Mouse (Mus musculus): ENCODE results near the gene Myo5c. TPM values are rescaled to one million over a fixed set of nuclear protein-coding genes. Genes with fewer than 3 reads are reported as not detected.

Myo5c gene
- polyA plus RNA-seq, 1 experiment from 2014 or later: 0.98 TPM

DNA sequence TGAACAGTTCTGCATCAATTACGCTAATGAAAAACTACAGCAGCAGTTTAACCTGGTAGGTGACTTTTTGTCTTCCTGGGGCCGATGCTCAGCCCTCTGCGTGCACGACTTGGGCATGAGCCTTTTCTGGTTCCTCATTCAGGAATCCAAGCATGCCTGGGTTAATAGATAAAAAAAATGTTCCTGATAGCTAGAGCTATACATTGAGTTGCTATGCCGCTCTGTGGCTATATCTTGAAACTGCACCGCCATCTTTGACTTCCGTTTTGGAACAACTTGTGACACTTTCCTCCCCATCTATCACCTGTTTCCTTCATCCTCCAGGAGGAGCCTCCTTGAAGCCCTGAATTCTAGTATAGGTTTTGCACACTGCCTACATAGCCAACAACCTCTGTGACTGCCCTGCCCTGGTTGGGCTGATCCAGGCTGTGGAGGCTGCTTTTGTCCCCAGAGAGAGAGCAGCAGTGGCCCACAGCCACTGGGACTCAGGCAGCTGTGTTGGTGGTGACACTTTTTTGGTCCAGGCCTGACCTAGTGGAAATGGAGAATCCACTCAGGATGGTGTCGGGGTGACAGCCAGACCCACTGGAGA is 30.5 kb downstream of the Myo5c start:
- 58% methylated on average over 8 of the region's 8 CpGs for WGBS

GRCm38 (mm10) chr9:75264008-75264718 is 32.3 kb downstream of the Myo5c start:
- Histone ChIP-seq H3K36me3 (no peaks in the 10 kb centered on the region), H3K4me1 (peaks cover 21% of the 10 kb centered on the region), H3K9ac (replicated peaks) (no peak overlapping the region), H3K9me3 (no peaks in the 10 kb centered on the region), H3K27me3 (no peaks in the 10 kb centered on the region; the same call in 1 of the 2 replicates), H3K4me2 (replicated peaks) (no peak overlapping the region), H3K27ac (replicated peaks) (no peak overlapping the region), H3K4me3 (no peak overlapping the region)
- 42% methylated on average over 3 of the region's 3 CpGs for WGBS
- no peak for ATAC-seq (ENCODE audit: low FRiP score, low read depth)

More for the DNA sequence above, 30.5 kb downstream of the Myo5c start:
- no peak for ATAC-seq (ENCODE audit: low FRiP score, low read depth)
- H3K27ac ChIP-seq (replicated peaks): peak overlapping the region; percentile 85
- H3K27me3 ChIP-seq: no peaks in the 10 kb centered on the region; the same call in 1 of the 2 replicates
- H3K4me2 ChIP-seq (replicated peaks): peak overlapping the region; percentile 27
- no peaks in the 10 kb centered on the region for H3K9me3 ChIP-seq
- H3K4me1 ChIP-seq: peaks cover 23% of the 10 kb centered on the region
- H3K36me3 ChIP-seq: no peaks in the 10 kb centered on the region
- no peak overlapping the region for H3K9ac ChIP-seq (replicated peaks)
- no peak overlapping the region for H3K4me3 ChIP-seq

GRCm38 (mm10) chr9:75267147-75267546 is 35.3 kb downstream of the Myo5c start:
- Histone ChIP-seq H3K9ac (replicated peaks) (no peak overlapping the region), H3K4me3 (no peak overlapping the region), H3K36me3 (no peaks in the 10 kb centered on the region), H3K27ac (replicated peaks) (no peak overlapping the region), H3K9me3 (no peaks in the 10 kb centered on the region), H3K27me3 (no peaks in the 10 kb centered on the region; the same call in 1 of the 2 replicates), H3K4me1 (peaks cover 5% of the 10 kb centered on the region; the same call in 1 of the 2 replicates), H3K4me2 (replicated peaks) (no peak overlapping the region)
- WGBS: 76% methylated on average over 6 of the region's 6 CpGs
- no peak for ATAC-seq (ENCODE audit: low FRiP score, low read depth)

GRCm38 (mm10) chr9:75270382-75270781 is 38.6 kb downstream of the Myo5c start:
- ATAC-seq (ENCODE audit: low FRiP score, low read depth): no peak
- Histone ChIP-seq H3K27me3 (no peaks in the 10 kb centered on the region), H3K4me3 (no peak overlapping the region), H3K36me3 (no peaks in the 10 kb centered on the region), H3K9me3 (no peaks in the 10 kb centered on the region), H3K4me2 (replicated peaks) (no peak overlapping the region), H3K4me1 (no peaks in the 10 kb centered on the region), H3K27ac (replicated peaks) (no peak overlapping the region), H3K9ac (replicated peaks) (no peak overlapping the region)
- WGBS: 76% methylated on average over 6 of the region's 6 CpGs

DNA sequence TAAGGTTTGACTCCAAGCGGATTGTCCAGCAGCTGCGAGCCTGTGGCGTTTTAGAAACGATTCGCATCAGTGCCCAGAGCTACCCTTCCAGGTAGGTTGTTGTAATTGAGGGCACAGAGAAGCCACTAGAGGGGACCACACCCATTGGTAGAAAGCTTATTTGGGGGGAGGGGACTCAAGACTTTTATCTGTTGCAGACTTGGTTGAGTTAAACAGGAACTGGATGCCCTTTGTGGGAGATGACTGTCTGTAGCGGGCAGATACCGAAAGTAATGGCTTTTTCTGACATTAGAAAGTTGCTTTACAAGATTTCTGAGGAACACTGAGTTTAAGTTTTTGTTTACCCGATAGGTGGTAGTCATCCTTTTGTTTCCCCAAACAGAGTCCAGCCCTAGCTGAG is 39.7 kb downstream of the Myo5c start:
- Histone ChIP-seq H3K4me1 (no peaks in the 10 kb centered on the region), H3K27ac (replicated peaks) (no peak overlapping the region), H3K36me3 (no peaks in the 10 kb centered on the region), H3K9me3 (no peaks in the 10 kb centered on the region), H3K4me2 (replicated peaks) (no peak overlapping the region), H3K27me3 (no peaks in the 10 kb centered on the region), H3K4me3 (no peak overlapping the region), H3K9ac (replicated peaks) (no peak overlapping the region)
- no peak for ATAC-seq (ENCODE audit: low FRiP score, low read depth)
- 93% methylated on average over 8 of the region's 8 CpGs for WGBS

- H3K4me1 ChIP-seq: peaks cover 6% of the 10 kb centered on the region; the same call in 1 of the 2 replicates
- H3K9ac ChIP-seq (replicated peaks): no peak overlapping the region
- no peaks in the 10 kb centered on the region for H3K27me3 ChIP-seq
- no peak for ATAC-seq (ENCODE audit: low FRiP score, low read depth)
- H3K27ac ChIP-seq (replicated peaks): no peak overlapping the region
- no peaks in the 10 kb centered on the region for H3K36me3 ChIP-seq
- H3K4me3 ChIP-seq: no peak overlapping the region
- WGBS: 76% methylated on average over 6 of the region's 6 CpGs
- no peak overlapping the region for H3K4me2 ChIP-seq (replicated peaks)
- H3K9me3 ChIP-seq: no peaks in the 10 kb centered on the region
Observed at GRCm38 (mm10) chr9:75273646-75274045, 41.8 kb downstream of the Myo5c start.

GRCm38 (mm10) chr9:75274486-75274885 is 42.7 kb downstream of the Myo5c start:
- Histone ChIP-seq H3K4me1 (peaks cover 6% of the 10 kb centered on the region; the same call in 1 of the 2 replicates), H3K9me3 (no peaks in the 10 kb centered on the region), H3K9ac (replicated peaks) (no peak overlapping the region), H3K4me2 (replicated peaks) (no peak overlapping the region), H3K27me3 (no peaks in the 10 kb centered on the region), H3K27ac (replicated peaks) (no peak overlapping the region), H3K36me3 (no peaks in the 10 kb centered on the region), H3K4me3 (no peak overlapping the region)
- ATAC-seq (ENCODE audit: low FRiP score, low read depth): no peak
- WGBS: 96% methylated on average over 5 of the region's 5 CpGs

DNA sequence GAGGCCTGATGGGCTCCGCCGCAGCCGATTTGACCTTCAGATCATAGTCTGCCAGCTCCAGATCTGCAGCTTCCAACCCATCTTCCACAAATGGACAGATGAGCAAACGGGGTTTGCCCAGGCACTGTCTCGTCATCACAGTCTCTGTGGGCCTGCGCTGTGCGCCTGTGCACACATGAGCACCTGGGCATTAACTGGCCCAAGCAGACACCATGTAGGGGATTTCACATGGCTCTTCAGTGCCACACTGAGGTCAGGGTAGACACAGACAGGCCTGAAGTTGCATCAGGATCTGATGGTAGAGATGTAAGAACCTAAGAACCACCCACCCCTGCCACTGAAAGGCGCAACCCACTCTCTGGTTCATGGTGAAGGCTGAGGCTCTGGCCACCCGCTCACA is 43.2 kb downstream of the Myo5c start:
- 93% methylated on average over 9 of the region's 9 CpGs for WGBS
- H3K27ac ChIP-seq (replicated peaks): no peak overlapping the region

GRCm38 (mm10) chr9:75280814-75281213 is 49.0 kb downstream of the Myo5c start:
- 44% methylated on average over 5 of the region's 5 CpGs for WGBS
- Histone ChIP-seq H3K27ac (replicated peaks) (no peak overlapping the region), H3K36me3 (no peaks in the 10 kb centered on the region), H3K4me1 (peaks cover 6% of the 10 kb centered on the region; the same call in 1 of the 2 replicates), H3K4me3 (no peak overlapping the region), H3K9me3 (no peaks in the 10 kb centered on the region), H3K4me2 (replicated peaks) (no peak overlapping the region), H3K9ac (replicated peaks) (no peak overlapping the region), H3K27me3 (peaks cover 4% of the 10 kb centered on the region; the same call in 1 of the 2 replicates)
- no peak for ATAC-seq (ENCODE audit: low FRiP score, low read depth)

More for the DNA sequence above, 43.2 kb downstream of the Myo5c start:
- Histone ChIP-seq H3K36me3 (no peaks in the 10 kb centered on the region), H3K4me2 (replicated peaks) (no peak overlapping the region), H3K27me3 (no peaks in the 10 kb centered on the region), H3K9me3 (no peaks in the 10 kb centered on the region), H3K9ac (replicated peaks) (no peak overlapping the region), H3K4me1 (peaks cover 6% of the 10 kb centered on the region; the same call in 1 of the 2 replicates), H3K4me3 (no peak overlapping the region)
- ATAC-seq (ENCODE audit: low FRiP score, low read depth): no peak

- Histone ChIP-seq H3K4me2 (replicated peaks) (no peak overlapping the region), H3K9me3 (no peaks in the 10 kb centered on the region), H3K27me3 (peaks cover 4% of the 10 kb centered on the region; the same call in 1 of the 2 replicates), H3K36me3 (no peaks in the 10 kb centered on the region), H3K4me3 (no peak overlapping the region), H3K4me1 (peaks cover under 1% of the 10 kb centered on the region; the same call in 1 of the 2 replicates), H3K27ac (replicated peaks) (no peak overlapping the region), H3K9ac (replicated peaks) (no peak overlapping the region)
- WGBS: 86% methylated on average over 2 of the region's 2 CpGs
- no peak for ATAC-seq (ENCODE audit: low FRiP score, low read depth)
Observed at GRCm38 (mm10) chr9:75282179-75282578, 50.4 kb downstream of the Myo5c start.

- Histone ChIP-seq H3K27me3 (peaks cover 4% of the 10 kb centered on the region; the same call in 1 of the 2 replicates), H3K4me2 (replicated peaks) (no peak overlapping the region), H3K4me3 (no peak overlapping the region), H3K36me3 (no peaks in the 10 kb centered on the region), H3K4me1 (peaks cover 3% of the 10 kb centered on the region; the same call in 1 of the 2 replicates), H3K27ac (replicated peaks) (no peak overlapping the region), H3K9ac (replicated peaks) (no peak overlapping the region), H3K9me3 (no peaks in the 10 kb centered on the region)
- ATAC-seq (ENCODE audit: low FRiP score, low read depth): no peak
- WGBS: 22% methylated on average over 3 of the region's 3 CpGs
Observed at GRCm38 (mm10) chr9:75282830-75283229, 51.0 kb downstream of the Myo5c start.

- WGBS: 90% methylated on average over 8 of the region's 8 CpGs
- no peak overlapping the region for H3K4me2 ChIP-seq (replicated peaks)
Observed at GRCm38 (mm10) chr9:75283636-75284035, 51.8 kb downstream of the Myo5c start.

More at GRCm38 (mm10) chr9:75283636-75284035, 51.8 kb downstream of the Myo5c start:
- Histone ChIP-seq H3K27me3 (peaks cover 4% of the 10 kb centered on the region; the same call in 1 of the 2 replicates), H3K4me3 (no peak overlapping the region), H3K9ac (replicated peaks) (no peak overlapping the region), H3K36me3 (no peaks in the 10 kb centered on the region), H3K27ac (replicated peaks) (no peak overlapping the region), H3K4me1 (peaks cover 3% of the 10 kb centered on the region; the same call in 1 of the 2 replicates), H3K9me3 (no peaks in the 10 kb centered on the region)
- no peak for ATAC-seq (ENCODE audit: low FRiP score, low read depth)
